Mouse (Mus musculus): ENCODE results near the gene Hapln1. TPM values are rescaled to one million over a fixed set of nuclear protein-coding genes. Genes with fewer than 3 reads are reported as not detected.
A peak's percentile ranks its signal among the peaks of the same experiment; 100 is the strongest.

Hapln1 gene
- polyA plus RNA-seq (2014; fragmentation: Nextera tagmentation; extraction: Ambion mirVana), result 17.9 and 19.4 TPM in 2 replicates

DNA sequence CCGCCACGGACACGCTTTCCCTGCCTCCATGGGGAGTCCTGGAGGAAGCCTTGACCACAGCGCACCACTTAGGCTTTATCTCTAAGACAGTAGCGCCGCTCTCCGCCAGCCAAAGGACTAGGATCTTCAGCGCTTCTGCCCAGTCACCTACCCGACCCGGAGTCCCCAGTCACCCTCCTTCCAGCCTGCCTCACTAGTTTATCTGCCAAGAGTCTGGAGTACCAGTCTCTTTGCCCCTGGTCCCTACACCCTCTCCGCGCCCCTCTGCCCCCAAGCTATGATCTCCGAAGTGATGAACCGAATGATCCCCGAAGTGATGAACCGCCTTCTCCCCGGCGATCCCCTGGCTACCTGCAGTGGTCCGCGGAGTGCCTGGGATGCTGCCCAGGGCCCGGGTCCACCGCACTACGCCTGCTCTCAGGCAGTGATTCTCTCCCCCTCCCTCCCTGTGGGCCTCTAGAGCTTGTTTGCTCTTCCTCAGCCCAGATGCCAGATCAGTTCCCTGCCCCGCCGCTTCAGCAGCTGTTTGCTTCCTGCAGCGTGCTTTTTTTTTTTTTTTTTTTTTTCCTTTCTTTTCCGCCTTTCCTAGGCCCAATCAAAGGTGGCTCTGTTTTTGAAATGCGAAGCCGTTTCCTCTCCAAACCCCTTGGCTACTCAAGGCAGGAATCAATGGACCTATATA is at the start of gene Hapln1:
Gene Hapln1 (plus strand): TSS at position 592 of the 682 bp plus-strand sequence.
- peak within 1 kb of the TSS; percentile 69 for H3K9ac ChIP-seq (ENCODE audit: low read length)
- no peaks in the 10 kb centered on the region for H3K27me3 ChIP-seq (ENCODE audit: control insufficient read depth, insufficient read depth, low read length)
- H3K36me3 ChIP-seq (ENCODE audit: control insufficient read depth, insufficient read depth, low read length), result no peaks in the 10 kb centered on the region
- ATAC-seq (ENCODE audit: low FRiP score) (peak; percentile 88), DNase-seq (ENCODE audit: low spot score, missing footprints) (peak; percentile 95)
- no peaks in the 10 kb centered on the region for H3K9me3 ChIP-seq (ENCODE audit: control insufficient read depth, low read length)
- peak within 1 kb of the TSS; percentile 40 for H3K4me3 ChIP-seq (ENCODE audit: low read depth, low read length)
- peaks cover 3% of the 10 kb centered on the region for H3K4me1 ChIP-seq (ENCODE audit: control insufficient read depth, insufficient read depth, low read length)
- no peak within 1 kb of the TSS; the same call in 1 of the 2 replicates for H3K27ac ChIP-seq (ENCODE audit: low read depth, low read length)
- H3K4me2 ChIP-seq, result peak within 1 kb of the TSS; percentile 82
- under 1% methylated on average over 28 of the region's 29 CpGs for WGBS

DNA sequence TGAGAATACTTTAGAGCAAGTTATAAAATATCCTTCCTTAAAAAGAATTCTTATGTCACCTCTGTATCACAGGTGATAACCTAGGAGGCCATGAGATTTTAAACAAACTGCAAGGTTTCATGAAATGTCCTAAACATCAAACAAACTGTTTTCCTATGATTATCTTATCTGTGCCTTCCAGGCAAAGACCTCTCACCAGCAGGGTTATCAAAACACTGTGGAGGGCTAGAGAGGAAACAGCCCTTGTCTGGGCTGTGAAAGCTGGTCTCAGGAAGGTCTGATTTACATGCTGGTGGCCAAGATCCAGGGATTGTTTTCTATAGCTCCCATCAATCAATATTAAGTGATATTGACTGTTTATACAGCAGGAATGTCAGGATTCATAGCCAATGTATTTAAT is 46.4 kb upstream of the Hapln1 start:
- DNase-seq (ENCODE audit: low spot score, missing footprints) (no peak), ATAC-seq (ENCODE audit: low FRiP score) (no peak)
- no peak overlapping the region for H3K4me2 ChIP-seq
- H3K27ac ChIP-seq (ENCODE audit: low read depth, low read length), result no peak overlapping the region
- H3K27me3 ChIP-seq (ENCODE audit: control insufficient read depth, insufficient read depth, low read length), result no peaks in the 10 kb centered on the region
- H3K36me3 ChIP-seq (ENCODE audit: control insufficient read depth, insufficient read depth, low read length), result no peaks in the 10 kb centered on the region
- no peak overlapping the region for H3K9ac ChIP-seq (ENCODE audit: low read length)
- no peaks in the 10 kb centered on the region for H3K4me1 ChIP-seq (ENCODE audit: control insufficient read depth, insufficient read depth, low read length)
- no peak overlapping the region for H3K4me3 ChIP-seq (ENCODE audit: low read depth, low read length)
- no peaks in the 10 kb centered on the region for H3K9me3 ChIP-seq (ENCODE audit: control insufficient read depth, low read length)

DNA sequence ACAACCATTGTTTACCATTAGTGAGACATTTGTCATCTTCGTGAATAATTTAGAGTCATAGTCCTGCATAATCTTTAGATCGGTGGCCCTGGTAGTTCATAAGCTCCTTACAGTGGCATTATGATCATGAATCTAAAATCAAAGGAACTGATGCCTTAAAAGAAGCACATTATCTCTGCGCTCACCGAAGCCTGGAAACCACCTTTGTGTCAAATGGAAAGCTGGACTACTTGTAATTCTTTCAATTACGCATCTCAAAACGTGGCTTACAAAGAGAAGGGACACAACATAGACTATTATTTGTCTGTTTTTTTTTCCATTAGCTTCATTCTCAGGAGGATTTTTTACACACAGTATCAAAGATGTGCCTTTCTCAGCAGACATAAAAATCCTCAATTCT is 45.9 kb upstream of the Hapln1 start:
- H3K9me3 ChIP-seq (ENCODE audit: control insufficient read depth, low read length), result no peaks in the 10 kb centered on the region
- no peak overlapping the region for H3K27ac ChIP-seq (ENCODE audit: low read depth, low read length)
- no peaks in the 10 kb centered on the region for H3K27me3 ChIP-seq (ENCODE audit: control insufficient read depth, insufficient read depth, low read length)
- no peaks in the 10 kb centered on the region for H3K36me3 ChIP-seq (ENCODE audit: control insufficient read depth, insufficient read depth, low read length)
- DNase-seq (ENCODE audit: low spot score, missing footprints) (no peak), ATAC-seq (ENCODE audit: low FRiP score) (no peak)
- H3K9ac ChIP-seq (ENCODE audit: low read length), result no peak overlapping the region
- no peak overlapping the region for H3K4me2 ChIP-seq
- no peak overlapping the region for H3K4me3 ChIP-seq (ENCODE audit: low read depth, low read length)
- 67% methylated on average over 6 of the region's 6 CpGs for WGBS
- H3K4me1 ChIP-seq (ENCODE audit: control insufficient read depth, insufficient read depth, low read length), result no peaks in the 10 kb centered on the region

DNA sequence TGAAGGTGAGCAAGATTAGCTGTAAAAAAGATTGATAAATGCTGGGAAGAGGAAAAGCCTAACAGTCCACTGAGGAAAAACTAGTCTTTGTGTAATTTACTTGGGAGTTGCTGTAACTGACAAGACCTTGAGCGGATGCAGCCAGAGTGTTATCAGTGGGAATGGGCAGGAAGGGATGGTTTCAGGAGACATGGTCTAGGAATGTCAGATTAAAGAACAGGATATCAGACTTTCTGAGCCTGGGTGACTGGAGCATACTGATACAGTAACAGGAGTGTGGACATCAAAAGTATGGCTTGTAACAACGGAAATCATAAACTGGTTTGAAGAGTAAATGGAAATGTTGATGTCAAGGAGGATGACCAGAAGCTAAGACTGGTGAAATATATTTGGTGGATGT is 43.0 kb upstream of the Hapln1 start:
- WGBS, result 92% methylated on average over 2 of the region's 2 CpGs

DNA sequence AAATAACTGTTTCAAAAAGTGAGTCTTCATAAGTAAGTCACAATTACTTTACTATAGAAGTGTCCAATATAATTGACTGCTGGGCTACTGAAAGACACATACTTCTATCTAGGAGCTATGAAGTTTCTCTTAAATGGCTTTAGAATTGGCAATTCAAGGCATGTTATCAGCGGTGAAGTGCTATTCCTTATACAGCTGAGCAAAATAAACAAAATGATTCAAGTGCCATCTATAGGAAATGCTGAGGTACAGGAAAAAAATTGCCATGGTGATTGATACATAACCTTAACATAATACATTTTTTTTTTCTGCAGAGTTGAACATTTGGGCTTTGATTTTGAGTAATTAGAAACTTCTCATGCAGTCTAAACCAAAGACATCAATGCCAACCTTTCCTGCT is 40.2 kb upstream of the Hapln1 start:
- WGBS, result 85% methylated on average over 1 of the region's 1 CpGs
- no peak for DNase-seq (ENCODE audit: low spot score, missing footprints)
- Histone ChIP-seq H3K9ac (ENCODE audit: low read length) (no peak overlapping the region), H3K4me2 (no peak overlapping the region), H3K4me1 (ENCODE audit: control insufficient read depth, insufficient read depth, low read length) (no peaks in the 10 kb centered on the region), H3K27me3 (ENCODE audit: control insufficient read depth, insufficient read depth, low read length) (no peaks in the 10 kb centered on the region), H3K4me3 (ENCODE audit: low read depth, low read length) (no peak overlapping the region), H3K9me3 (ENCODE audit: control insufficient read depth, low read length) (no peaks in the 10 kb centered on the region), H3K27ac (ENCODE audit: low read depth, low read length) (no peak overlapping the region), H3K36me3 (ENCODE audit: control insufficient read depth, insufficient read depth, low read length) (no peaks in the 10 kb centered on the region)
- ATAC-seq (ENCODE audit: low FRiP score), result no peak

More for the DNA sequence above, 43.0 kb upstream of the Hapln1 start:
- no peak overlapping the region for H3K27ac ChIP-seq (ENCODE audit: low read depth, low read length)
- no peak overlapping the region for H3K4me2 ChIP-seq
- no peak for DNase-seq (ENCODE audit: low spot score, missing footprints)
- no peaks in the 10 kb centered on the region for H3K9me3 ChIP-seq (ENCODE audit: control insufficient read depth, low read length)
- no peaks in the 10 kb centered on the region for H3K36me3 ChIP-seq (ENCODE audit: control insufficient read depth, insufficient read depth, low read length)
- H3K4me3 ChIP-seq (ENCODE audit: low read depth, low read length), result no peak overlapping the region
- H3K9ac ChIP-seq (ENCODE audit: low read length), result no peak overlapping the region
- no peaks in the 10 kb centered on the region for H3K27me3 ChIP-seq (ENCODE audit: control insufficient read depth, insufficient read depth, low read length)
- no peaks in the 10 kb centered on the region for H3K4me1 ChIP-seq (ENCODE audit: control insufficient read depth, insufficient read depth, low read length)
- ATAC-seq (ENCODE audit: low FRiP score), result no peak

DNA sequence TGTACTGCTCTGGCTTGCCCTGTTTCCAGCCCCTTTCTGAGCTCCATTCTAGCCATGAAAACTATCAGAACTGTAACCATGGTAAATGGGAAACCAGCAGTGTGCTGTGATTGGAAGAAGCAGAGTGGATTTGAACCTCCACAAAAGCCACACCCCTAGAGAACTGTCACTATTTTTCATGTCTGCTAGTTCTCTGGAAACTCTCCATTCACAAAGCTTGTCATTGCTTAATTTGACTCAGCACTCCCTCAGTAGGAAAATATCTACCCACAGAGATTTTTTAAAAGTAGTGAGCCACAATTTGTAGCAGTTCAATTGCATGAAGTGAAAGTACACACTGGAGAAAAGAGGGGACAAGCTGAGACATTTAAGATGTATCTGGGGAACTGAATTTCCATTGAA is 18.1 kb upstream of the Hapln1 start:
- H3K4me2 ChIP-seq, result no peak overlapping the region
- DNase-seq (ENCODE audit: low spot score, missing footprints) (no peak), ATAC-seq (ENCODE audit: low FRiP score) (no peak)
- H3K27ac ChIP-seq (ENCODE audit: low read depth, low read length), result no peak overlapping the region
- no peaks in the 10 kb centered on the region for H3K27me3 ChIP-seq (ENCODE audit: control insufficient read depth, insufficient read depth, low read length)
- no peak overlapping the region for H3K9ac ChIP-seq (ENCODE audit: low read length)
- H3K4me1 ChIP-seq (ENCODE audit: control insufficient read depth, insufficient read depth, low read length), result no peaks in the 10 kb centered on the region
- H3K9me3 ChIP-seq (ENCODE audit: control insufficient read depth, low read length), result no peaks in the 10 kb centered on the region
- H3K36me3 ChIP-seq (ENCODE audit: control insufficient read depth, insufficient read depth, low read length), result no peaks in the 10 kb centered on the region
- H3K4me3 ChIP-seq (ENCODE audit: low read depth, low read length), result no peak overlapping the region

DNA sequence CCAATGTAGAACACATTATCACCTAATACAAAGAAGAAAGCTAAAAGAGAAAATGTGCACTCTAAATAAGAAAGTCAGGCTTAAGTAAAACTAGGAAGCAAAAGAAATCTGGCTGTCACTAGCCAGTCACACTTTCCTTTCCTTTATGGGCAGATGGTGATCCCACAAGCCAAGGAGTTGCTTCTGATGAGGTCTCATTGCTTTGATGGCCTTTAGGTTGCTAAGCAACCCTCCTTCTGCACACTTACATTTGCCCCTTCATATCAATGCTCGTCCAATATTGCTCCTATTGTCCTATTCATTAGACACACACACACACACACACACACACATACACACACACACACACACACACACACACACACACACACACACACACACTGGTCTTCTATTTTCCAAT is 10.9 kb upstream of the Hapln1 start:
- Histone ChIP-seq H3K4me1 (ENCODE audit: control insufficient read depth, insufficient read depth, low read length) (no peaks in the 10 kb centered on the region), H3K9me3 (ENCODE audit: control insufficient read depth, low read length) (no peaks in the 10 kb centered on the region), H3K4me3 (ENCODE audit: low read depth, low read length) (no peak overlapping the region), H3K9ac (ENCODE audit: low read length) (no peak overlapping the region), H3K27me3 (ENCODE audit: control insufficient read depth, insufficient read depth, low read length) (no peaks in the 10 kb centered on the region), H3K4me2 (no peak overlapping the region), H3K27ac (ENCODE audit: low read depth, low read length) (no peak overlapping the region), H3K36me3 (ENCODE audit: control insufficient read depth, insufficient read depth, low read length) (no peaks in the 10 kb centered on the region)
- no peak for DNase-seq (ENCODE audit: low spot score, missing footprints)
- ATAC-seq (ENCODE audit: low FRiP score), result no peak
- WGBS, result 11% methylated on average over 1 of the region's 1 CpGs

DNA sequence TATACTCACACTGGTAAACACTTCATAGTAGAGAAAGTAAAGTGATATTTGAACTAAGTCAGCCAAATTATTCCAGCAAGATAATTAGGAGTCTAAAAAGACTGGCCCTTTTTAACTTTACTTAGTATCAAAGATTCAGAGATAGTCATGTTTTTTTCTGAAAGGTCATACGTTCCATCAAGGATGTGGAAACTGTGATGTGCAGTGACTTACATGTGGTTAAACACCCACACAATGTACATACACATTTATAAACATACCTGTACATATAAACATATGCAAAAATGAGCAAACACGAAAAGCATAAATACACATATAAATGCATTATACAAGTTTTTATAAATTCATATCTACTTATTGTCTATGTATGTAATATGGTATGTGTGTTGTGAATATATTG is 9.2 kb upstream of the Hapln1 start:
- Histone ChIP-seq H3K9me3 (ENCODE audit: control insufficient read depth, low read length) (no peaks in the 10 kb centered on the region), H3K4me3 (ENCODE audit: low read depth, low read length) (no peak overlapping the region), H3K4me2 (no peak overlapping the region), H3K9ac (ENCODE audit: low read length) (no peak overlapping the region), H3K36me3 (ENCODE audit: control insufficient read depth, insufficient read depth, low read length) (no peaks in the 10 kb centered on the region), H3K4me1 (ENCODE audit: control insufficient read depth, insufficient read depth, low read length) (no peaks in the 10 kb centered on the region), H3K27ac (ENCODE audit: low read depth, low read length) (no peak overlapping the region), H3K27me3 (ENCODE audit: control insufficient read depth, insufficient read depth, low read length) (no peaks in the 10 kb centered on the region)
- ATAC-seq (ENCODE audit: low FRiP score), result no peak
- WGBS, result 88% methylated on average over 2 of the region's 2 CpGs
- no peak for DNase-seq (ENCODE audit: low spot score, missing footprints)

DNA sequence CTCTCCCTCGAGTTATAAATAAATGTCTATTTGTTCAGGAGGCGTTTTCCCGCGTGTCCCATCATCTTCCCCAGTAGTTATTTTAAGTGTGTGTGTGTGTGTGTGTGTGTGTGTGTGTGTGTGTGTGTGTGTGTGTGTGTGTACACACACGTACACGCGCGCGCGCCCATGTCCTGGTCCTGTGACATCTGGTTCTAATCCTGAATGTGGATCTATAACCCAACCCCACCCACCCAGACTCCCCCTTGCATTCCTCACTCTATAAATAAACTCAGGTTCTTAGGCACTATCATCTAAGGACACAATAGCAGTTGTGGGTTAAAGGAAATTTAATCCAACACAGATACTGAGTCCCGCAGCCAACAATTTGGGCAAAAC is 280 bp downstream of the Hapln1 start:
- 47% methylated on average over 11 of the region's 11 CpGs for WGBS

More for the DNA sequence above, 280 bp downstream of the Hapln1 start:
- H3K27ac ChIP-seq (ENCODE audit: low read depth, low read length), result no peak overlapping the region
- H3K4me2 ChIP-seq, result peak overlapping the region; percentile 82
- H3K27me3 ChIP-seq (ENCODE audit: control insufficient read depth, insufficient read depth, low read length), result no peaks in the 10 kb centered on the region
- no peak overlapping the region for H3K9ac ChIP-seq (ENCODE audit: low read length)
- H3K4me3 ChIP-seq (ENCODE audit: low read depth, low read length), result no peak overlapping the region; the same call in 1 of the 2 replicates
- H3K36me3 ChIP-seq (ENCODE audit: control insufficient read depth, insufficient read depth, low read length), result no peaks in the 10 kb centered on the region
- H3K9me3 ChIP-seq (ENCODE audit: control insufficient read depth, low read length), result no peaks in the 10 kb centered on the region
- peaks cover 3% of the 10 kb centered on the region for H3K4me1 ChIP-seq (ENCODE audit: control insufficient read depth, insufficient read depth, low read length)
- DNase-seq (ENCODE audit: low spot score, missing footprints) (no peak), ATAC-seq (ENCODE audit: low FRiP score) (no peak)
